Mouse (Mus musculus) thymus, adult 2 months (tissue): Measurements from ENCODE around the gene Fam117a. TPM values are rescaled to one million over a fixed set of nuclear protein-coding genes. Genes with fewer than 3 reads are reported as not detected.

Experiments
- DNase-seq: peaks from one replicate; pipeline ENCODE4 v3.0.0; 2021
- H3K27ac ChIP-seq: fragments of 200-500 bp; 2 replicates; pipeline ENCODE4 v1.5.1; 2012; ENCODE audit warnings: low read length, control low read depth; ENCODE audit not compliant: control insufficient read depth, insufficient read depth
- H3K27me3 ChIP-seq: fragments of 200-500 bp; 2 replicates; pipeline ENCODE4 v1.6.1; 2012; ENCODE audit warnings: mild to moderate bottlenecking, low read length, moderate library complexity, mixed read lengths; ENCODE audit not compliant: control insufficient read depth, insufficient read depth
- H3K36me3 ChIP-seq: fragments of 200-500 bp; 2 replicates; pipeline ENCODE4 v1.6.1; 2012; ENCODE audit warnings: mild to moderate bottlenecking, low read length, moderate library complexity; ENCODE audit not compliant: control insufficient read depth, insufficient read depth
- H3K4me1 ChIP-seq: fragments of 200-500 bp; replicated peaks from 2 replicates; pipeline ENCODE4 v1.6.1; 2012; ENCODE audit warnings: low read length; ENCODE audit not compliant: control insufficient read depth, insufficient read depth
- H3K4me3 ChIP-seq: fragments of 200-500 bp; 2 replicates; pipeline ENCODE4 v1.5.1; 2012; ENCODE audit warnings: mild to moderate bottlenecking, low read length, control low read depth, moderate library complexity; ENCODE audit not compliant: control insufficient read depth, insufficient read depth
- CTCF ChIP-seq: fragments of 200-500 bp; IDR thresholded peaks from 2 replicates; pipeline ENCODE4 v1.5.1; 2012; ENCODE audit warnings: mild to moderate bottlenecking, control low read depth, low read length, moderate library complexity, borderline replicate concordance; ENCODE audit not compliant: control insufficient read depth, poor library complexity, insufficient read depth; ENCODE audit errors: extremely low read depth
- POLR2A ChIP-seq: fragments of 200-500 bp; IDR thresholded peaks from 2 replicates; pipeline ENCODE4 v1.6.1; 2012; ENCODE audit warnings: mild to moderate bottlenecking, low read length, control low read depth, moderate library complexity; ENCODE audit not compliant: control insufficient read depth, poor library complexity, insufficient read depth; ENCODE audit errors: extremely low read depth
- WGBS: fragments of 180-500 bp; shearing (Covaris S2); methylation state at CpG from one replicate; pipeline ENCODE4 v1.1.7; 2018; 5-methylcytosine and 5-hydroxymethylcytosine counted together
- polyA plus RNA-seq: library from polyadenylated mRNA; depleted of rRNA; stranded (reverse); fragments of >200 nt; gene quantifications from 2 replicates; pipeline ENCODE4 v1.2.3, GENCODE M21; 2012

Fam117a gene
- polyA plus RNA-seq, 1 experiment = 224 TPM

- Histone ChIP-seq H3K4me3 (peak overlapping the region; percentile 99), H3K4me1 (peaks cover 24% of the 10 kb centered on the region), H3K27ac (peak overlapping the region; percentile 77), H3K36me3 (no peaks in the 10 kb centered on the region), H3K27me3 (no peaks in the 10 kb centered on the region)
- WGBS = 1% methylated on average over 9 of the region's 9 CpGs
- TF ChIP-seq POLR2A (no peak), CTCF (no peak)
- peak; percentile 28 for DNase-seq
These were observed 1.1 kb downstream of the Fam117a start for GRCm38 (mm10) chr11:95337846-95338342.

- Histone ChIP-seq H3K4me1 (peaks cover 25% of the 10 kb centered on the region), H3K27ac (peak overlapping the region; percentile 37), H3K27me3 (no peaks in the 10 kb centered on the region), H3K4me3 (peak overlapping the region; percentile 37), H3K36me3 (no peaks in the 10 kb centered on the region)
- 22% methylated on average over 14 of the region's 14 CpGs for WGBS
- TF ChIP-seq CTCF = no peak
- TF ChIP-seq POLR2A = no peak
- DNase-seq = peak; percentile 36
These were observed 2.7 kb downstream of the Fam117a start for GRCm38 (mm10) chr11:95339471-95340021.

- Histone ChIP-seq H3K27ac (no peak overlapping the region), H3K36me3 (peaks cover under 1% of the 10 kb centered on the region; the same call in 1 of the 2 replicates), H3K4me3 (no peak overlapping the region), H3K4me1 (peaks cover 27% of the 10 kb centered on the region), H3K27me3 (no peaks in the 10 kb centered on the region)
- no peak for TF ChIP-seq POLR2A
- no peak for TF ChIP-seq CTCF
- no peak for DNase-seq
- WGBS = 82% methylated on average over 1 of the region's 1 CpGs
These were observed 3.4 kb downstream of the Fam117a start for GRCm38 (mm10) chr11:95340259-95340658.

GRCm38 (mm10) chr11:95340664-95341063 lies 3.8 kb downstream of the Fam117a start:
- Histone ChIP-seq H3K27ac (no peak overlapping the region), H3K4me3 (no peak overlapping the region), H3K36me3 (peaks cover 4% of the 10 kb centered on the region), H3K4me1 (peaks cover 29% of the 10 kb centered on the region), H3K27me3 (no peaks in the 10 kb centered on the region)
- DNase-seq = no peak
- TF ChIP-seq CTCF = no peak
- TF ChIP-seq POLR2A = no peak
- WGBS = 25% methylated on average over 5 of the region's 5 CpGs

GRCm38 (mm10) chr11:95343180-95343579 lies 6.4 kb downstream of the Fam117a start:
- TF ChIP-seq POLR2A (no peak), CTCF (no peak)
- peaks cover 25% of the 10 kb centered on the region for H3K36me3 ChIP-seq
- H3K27me3 ChIP-seq = no peaks in the 10 kb centered on the region
- no peak overlapping the region for H3K4me3 ChIP-seq
- H3K4me1 ChIP-seq = peaks cover 29% of the 10 kb centered on the region
- DNase-seq = no peak
- WGBS = 79% methylated on average over 4 of the region's 4 CpGs
- H3K27ac ChIP-seq = no peak overlapping the region

- no peak for DNase-seq
- H3K27me3 ChIP-seq = no peaks in the 10 kb centered on the region
- 87% methylated on average over 2 of the region's 2 CpGs for WGBS
- peaks cover 31% of the 10 kb centered on the region for H3K4me1 ChIP-seq
- H3K36me3 ChIP-seq = peaks cover 36% of the 10 kb centered on the region
- TF ChIP-seq POLR2A (no peak), CTCF (no peak)
- H3K27ac ChIP-seq = no peak overlapping the region
- H3K4me3 ChIP-seq = no peak overlapping the region
These were observed 7.4 kb downstream of the Fam117a start for GRCm38 (mm10) chr11:95344181-95344580.
